Mouse (Mus musculus) naive thymus-derived CD4-positive, alpha-beta T cell, adult 2 months (primary cell): Measurements from ENCODE around the gene Gm6583.

Experiments
- DNase-seq: peaks from one replicate; pipeline ENCODE4 v3.0.0-alpha.2; 2011; ENCODE audit warnings: low read depth

Gm6583 gene

DNA sequence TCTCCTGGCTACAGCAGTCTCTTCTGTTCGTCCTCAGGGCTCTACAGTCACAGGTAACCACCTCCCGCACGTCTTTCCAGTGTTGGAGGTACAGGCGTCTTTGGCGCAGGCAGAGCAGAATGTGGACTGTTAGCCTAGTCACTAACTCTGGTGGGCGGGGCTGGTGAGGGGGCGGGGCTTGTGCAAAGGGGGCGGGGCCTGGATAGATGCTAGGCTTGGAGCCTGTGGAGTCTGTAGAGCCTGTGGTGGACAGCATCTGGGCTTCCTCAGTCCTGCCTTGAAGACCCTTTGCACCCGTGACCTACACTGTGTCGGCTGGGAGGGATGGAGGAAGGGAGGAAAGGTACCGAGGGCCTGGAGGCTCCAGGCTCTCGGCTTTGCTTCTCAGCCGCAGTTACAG is at the start of gene Gm6583:
Gene Gm6583 (minus strand): TSS at position 124 of the 400 bp plus-strand sequence.
- DNase-seq = no peak

DNA sequence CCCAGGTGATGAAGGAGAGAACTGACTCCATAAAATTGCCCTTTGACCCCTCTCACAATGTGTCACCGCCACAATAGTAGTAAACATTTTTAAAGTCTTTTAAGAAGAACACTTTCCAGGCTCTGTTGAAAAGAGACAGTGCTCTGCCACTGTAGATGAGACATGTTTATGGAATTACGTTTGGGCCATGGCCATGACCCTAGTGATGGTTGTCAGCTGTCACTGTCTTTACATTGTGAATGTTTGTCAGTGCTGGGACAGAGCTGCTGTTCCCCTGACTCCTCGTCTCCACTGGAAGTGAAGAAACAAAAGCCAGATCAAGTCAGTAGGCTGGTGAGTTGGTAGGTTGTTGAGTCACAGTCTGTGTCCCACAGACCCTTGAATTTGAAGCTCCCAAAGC is 46.6 kb upstream of the Gm6583 start:
- DNase-seq = no peak

DNA sequence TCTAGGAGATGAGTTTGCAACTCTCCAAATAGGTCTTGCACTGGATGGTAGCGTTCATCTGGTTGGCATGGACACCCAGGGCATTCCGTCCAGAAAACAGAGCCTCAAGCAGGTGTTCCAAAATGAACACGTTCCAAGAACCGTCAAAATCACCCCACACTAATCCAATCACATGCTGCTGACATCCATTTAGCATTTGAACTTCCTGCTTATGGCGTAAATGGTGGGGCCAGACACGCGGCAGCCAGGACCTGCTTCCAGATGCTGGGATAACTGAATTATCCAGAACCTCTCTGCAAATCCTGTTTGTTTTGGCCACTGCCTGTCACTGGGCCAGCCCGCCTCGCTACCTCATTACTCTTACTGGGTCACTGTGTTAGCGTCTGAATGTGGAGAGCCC is 43.5 kb upstream of the Gm6583 start:
- no peak for DNase-seq

DNA sequence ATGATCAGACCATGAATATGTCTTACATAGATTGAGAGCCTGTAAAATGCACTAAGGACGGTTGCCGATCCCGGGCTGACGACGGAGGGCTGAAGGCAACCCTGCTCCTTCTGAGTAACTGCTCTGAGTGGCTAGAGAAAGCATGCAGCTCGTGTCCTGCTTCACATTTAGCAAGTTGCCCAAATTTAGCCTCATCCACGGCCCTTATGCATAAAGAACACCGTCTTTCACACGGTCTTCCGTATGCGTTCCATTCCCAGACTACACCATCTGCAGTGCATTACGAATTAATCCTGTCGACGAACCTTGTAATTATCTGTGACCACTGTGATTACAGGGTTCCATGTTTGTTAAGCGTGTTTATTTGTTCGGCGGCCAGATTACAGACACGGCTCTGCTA is 40.2 kb upstream of the Gm6583 start:
- no peak for DNase-seq

DNA sequence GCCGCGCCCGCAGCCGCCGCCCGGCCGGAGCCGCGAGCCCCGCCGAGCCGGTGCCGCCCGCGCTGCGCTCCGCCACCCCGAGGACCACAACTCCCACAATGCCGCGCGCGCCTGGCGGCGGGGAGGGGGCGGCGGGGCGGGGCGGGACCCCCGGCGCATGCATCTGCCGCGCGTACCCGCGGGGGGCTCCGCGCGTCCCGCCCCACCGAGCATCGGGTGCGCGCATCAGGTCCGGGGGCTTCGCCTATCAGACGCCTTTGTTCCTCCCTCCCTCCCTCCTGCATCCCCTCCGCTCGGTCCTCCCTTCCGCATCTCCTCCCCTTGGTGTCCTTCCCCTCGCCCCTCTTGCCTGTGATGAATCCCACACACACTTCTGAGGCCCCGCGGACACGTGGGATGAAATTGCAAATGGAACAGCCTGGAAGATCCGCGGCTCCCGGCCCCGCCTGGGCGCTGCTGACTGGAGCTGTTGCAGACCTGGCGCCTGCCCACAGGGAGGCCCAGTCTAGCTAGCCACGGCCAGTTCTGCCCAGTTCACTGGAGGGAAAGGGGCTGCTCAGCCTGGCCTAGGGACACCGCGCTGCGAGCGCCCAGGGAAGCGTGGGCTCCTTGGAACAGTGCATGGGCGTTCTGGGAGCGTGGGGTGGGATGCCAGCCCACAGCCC is 39.1 kb upstream of the Gm6583 start, which contains the start of gene Asphd2:
Gene Asphd2 (minus strand): TSS at position 88 of the 665 bp plus-strand sequence.
- DNase-seq = no peak

DNA sequence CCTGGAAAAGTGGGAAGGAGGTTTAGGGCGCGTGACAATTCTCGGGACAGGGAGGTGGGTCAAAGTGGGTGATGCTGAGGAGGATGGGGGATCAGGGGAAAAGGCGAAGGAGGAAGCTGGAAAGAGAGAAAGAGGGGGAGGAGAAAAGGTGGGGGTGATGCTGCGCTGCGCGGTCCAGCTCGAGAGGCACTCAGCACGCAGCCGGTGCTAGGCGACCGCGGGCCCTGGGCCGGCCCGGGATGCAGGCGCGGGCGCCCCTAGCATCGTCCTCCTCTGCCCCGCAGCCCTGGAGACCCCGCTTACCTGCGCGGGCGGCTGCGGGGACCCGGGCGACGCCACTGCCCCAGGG is 38.6 kb upstream of the Gm6583 start:
- DNase-seq = no peak

DNA sequence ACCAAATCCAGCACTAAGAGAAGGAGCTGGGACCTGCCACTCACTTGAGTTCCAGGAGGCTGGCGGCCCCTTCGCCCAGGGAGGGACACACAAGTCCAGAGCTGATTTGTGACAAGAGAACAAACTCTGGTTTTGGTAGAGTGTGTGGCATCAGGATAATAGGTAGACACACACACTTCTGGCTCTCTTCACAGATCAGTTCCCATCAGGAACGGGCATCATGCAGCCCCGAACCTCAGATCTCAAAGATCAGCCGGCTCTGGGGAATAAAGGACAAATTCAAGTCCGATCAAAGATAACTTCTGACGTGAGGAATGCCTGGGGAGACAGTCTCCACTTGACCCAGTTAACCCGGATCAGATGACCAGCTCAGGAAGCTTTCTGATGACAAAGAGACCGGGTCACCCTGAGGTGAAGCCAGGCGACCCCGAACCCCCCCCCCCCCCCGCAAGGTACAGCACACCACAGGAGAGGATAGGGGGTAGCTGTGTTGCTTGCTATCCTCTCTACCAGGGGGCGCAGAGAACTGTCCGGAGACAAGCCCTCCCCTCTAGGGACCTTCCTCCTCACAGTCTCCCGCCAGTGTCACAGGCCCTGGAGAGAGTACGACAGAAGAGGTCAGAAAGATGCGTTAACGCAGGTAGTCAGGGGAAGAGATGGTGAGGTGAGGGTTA is 38.0 kb upstream of the Gm6583 start:
- DNase-seq = no peak

DNA sequence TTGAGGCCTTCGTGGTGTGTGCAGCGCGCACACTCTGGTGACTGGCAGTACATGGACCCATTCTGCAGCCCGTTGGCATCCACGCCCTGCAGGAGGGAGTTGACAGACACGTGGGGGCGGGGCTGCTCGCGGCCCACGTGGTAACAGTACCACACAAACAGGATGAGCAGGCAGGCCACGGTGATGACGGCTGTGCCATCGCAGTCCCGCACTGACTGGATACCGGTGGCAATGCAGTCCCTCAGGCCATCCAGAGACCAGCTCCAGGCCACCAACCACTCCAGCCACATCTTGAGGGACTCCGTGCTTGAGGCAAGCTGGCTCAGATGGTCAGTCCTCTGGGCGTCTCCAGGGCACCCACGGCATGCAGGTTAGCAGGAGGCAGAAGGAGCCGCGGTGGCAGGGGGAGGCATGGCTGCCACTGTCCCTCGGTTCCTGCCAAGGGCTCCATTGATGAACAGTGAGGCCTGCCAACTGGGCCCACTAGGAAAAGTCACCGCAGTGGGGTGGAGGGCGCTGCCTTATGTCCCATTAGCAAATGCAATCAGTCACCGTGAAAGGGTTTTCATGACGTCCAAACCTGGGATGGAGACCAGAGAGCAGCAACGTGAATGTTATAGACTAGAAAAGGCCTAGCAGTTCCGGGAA is 36.0 kb upstream of the Gm6583 start:
- DNase-seq = peak; percentile 22

DNA sequence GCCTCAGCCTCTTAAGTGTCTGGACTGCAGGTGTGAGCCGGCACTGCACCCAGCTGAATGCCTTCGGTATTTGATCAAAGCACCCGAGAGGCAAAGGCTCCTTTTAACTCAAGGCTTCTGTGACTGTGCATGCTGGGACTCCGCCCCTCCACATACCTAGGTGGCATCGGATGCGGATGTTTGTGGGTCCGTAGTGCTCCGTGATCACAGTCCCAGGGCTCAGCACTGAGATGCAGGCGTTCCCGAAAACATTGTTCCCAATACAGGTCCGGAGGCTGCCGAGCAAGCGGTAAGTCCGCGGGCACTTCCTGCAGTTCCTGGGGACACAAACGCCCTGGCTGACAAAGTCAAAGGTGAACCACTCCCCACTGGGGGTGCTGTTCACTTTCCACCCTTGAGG is 35.2 kb upstream of the Gm6583 start:
- peak; percentile 27 for DNase-seq

DNA sequence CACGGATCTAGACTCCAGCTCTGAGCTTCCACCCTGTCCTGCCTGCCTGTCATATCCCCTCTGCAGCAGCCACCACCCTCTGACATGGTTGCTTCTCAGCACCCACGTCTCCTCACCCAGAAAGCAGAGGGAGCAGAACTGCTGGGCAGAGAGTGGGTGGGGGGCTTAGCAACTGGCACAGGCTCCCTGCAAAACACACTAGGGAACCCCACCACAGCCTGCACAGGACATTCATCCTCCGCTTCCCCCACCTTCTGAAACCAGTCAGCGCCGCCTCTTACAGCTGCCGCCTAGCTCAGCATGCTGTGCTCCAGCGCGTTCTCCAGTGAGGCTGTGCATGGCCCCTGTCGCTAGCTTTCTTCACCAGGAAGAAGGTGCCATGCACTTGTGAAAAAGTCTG is 33.5 kb upstream of the Gm6583 start:
- no peak for DNase-seq

DNA sequence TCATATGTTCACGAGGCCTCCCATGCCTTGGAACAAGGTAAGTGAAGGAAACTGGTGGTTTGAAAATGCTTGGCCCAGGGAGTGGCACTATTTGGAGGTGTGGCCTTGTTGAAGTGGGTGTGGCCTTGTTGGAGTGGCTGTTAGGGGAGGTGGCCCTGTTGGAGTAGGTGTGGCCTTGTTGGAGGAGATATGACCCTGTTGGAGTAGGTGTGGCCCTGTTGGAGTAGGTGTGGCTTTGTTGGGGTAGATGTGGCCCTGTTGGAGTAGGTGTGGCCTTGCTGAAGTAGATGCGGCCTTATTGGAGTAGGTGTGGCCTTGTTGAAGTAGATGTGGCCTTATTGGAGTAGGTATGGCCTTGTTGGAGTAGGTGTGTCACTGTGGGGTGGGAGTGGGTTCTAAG is 30.1 kb upstream of the Gm6583 start:
- DNase-seq = no peak

DNA sequence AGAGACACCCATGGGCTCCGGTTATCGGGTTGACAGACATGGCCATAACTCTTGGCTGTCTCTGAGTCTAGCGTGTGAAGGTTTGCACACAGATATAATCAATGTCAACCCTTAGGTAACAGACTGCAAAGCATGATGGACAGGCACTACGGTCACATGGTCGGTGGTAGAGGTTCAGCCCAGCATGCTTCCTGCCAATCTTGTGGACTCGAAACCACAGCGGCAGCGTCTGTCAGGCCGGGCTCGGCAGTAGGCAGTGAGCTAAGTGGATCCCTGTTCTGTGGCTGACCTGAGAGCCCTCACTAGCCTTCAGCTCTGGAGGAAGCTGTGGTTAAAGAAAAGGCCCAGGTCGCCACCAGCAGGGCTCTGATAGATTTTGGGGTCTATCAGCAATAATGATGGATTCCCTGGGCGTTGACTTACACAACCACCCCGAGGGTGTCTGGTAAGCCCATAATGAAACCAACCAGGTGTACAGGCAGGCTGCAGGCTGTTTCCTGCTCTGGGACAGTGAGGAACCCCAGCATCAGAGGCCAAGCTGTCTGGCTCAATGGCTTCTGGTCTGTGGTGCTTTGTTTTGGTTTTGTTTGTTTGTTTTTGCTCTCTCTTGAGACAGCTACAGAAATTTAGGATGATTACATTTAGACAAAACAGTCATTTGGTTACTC is 29.1 kb upstream of the Gm6583 start:
- DNase-seq = peak; percentile 18

DNA sequence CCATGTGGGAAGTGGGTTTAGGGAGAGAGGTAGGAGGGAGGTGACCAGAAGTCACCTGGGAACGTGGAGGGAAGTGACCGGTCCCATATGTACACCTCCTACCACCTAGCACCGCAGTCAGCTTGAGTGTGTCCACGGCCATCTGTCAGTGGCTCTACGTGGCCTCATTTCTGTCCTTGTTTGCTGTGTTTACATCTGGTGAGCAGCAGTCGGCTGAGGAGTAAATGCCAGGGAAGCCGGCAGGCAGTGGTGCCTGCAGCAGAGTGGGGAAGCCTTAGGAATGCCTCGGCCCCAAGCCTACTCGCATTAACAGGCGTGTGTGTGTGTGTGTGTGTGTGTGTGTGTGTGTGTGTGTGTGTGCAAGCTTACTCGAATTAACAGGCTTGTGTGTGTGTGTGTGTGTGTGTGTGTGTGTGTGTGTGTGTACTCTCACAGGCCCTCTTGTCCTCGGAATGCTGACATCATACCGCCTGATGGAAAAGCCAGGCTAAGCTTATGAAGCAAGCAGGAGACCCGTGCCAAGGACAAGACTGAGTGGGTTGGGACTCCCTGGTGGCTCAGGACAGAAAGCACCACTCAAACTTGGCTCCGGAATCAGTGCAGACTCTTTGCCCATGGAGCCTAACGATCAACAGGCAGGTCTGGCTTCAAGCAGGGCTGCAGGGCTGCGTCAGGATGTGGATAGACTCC is 27.0 kb upstream of the Gm6583 start:
- no peak for DNase-seq

DNA sequence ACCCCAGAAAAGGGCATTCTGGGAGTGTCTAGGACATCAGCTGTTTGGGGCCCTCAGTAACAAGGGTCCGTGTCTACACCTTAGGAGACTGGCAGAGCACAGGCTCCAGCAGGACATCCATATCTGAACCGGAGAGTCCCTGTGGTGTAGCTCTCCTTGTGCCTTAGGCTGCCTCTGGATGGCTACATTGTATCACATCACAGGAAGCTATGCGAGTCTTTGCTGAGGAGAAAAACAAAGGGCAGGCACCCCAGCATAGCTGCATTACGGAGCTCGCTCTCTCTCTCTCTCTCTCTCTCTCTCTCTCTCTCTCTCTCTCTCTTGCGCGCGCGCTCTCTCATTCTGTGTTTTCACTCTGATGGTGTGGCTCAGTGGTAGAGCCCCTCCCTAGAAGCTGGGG is 26.2 kb upstream of the Gm6583 start:
- no peak for DNase-seq

DNA sequence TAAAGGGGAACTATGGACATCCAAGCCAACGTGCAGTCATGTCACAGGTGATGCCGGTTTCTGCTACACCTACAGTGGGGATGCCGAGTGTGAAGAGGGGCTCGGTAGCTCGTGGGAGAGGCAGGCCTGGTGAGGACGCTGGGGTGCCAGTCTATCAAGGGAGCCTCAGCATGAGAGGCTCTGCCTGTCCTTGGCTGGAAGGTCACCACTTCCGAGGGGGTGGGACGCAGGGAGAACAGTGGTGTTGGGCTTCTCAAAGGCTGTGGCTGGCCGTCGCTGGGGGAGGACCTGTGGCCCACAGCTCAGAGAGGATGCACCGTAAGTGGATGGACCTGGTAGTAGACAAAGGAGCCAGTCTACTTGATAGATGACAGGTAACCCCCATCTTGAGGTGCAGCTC is 25.3 kb upstream of the Gm6583 start:
- DNase-seq = no peak

DNA sequence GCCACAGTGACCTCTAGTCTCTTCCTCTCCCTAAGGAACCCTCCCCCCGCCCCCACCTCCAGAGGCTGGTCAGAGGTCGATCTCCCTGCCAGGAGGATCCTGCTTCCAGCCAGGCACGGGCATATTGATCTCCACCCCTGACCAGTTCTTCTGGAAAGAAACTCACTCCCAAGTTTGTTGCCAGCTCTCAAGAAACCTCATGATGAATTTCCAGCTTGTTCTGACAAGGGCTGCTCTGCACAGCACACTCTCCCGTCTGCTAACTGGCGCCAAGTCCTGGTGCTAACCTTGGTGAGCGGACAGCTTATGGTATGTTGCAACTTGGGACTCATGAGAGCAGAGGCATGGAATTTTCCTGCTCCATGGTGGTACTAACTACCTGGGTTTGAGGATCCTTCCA is 22.9 kb upstream of the Gm6583 start:
- DNase-seq = no peak

DNA sequence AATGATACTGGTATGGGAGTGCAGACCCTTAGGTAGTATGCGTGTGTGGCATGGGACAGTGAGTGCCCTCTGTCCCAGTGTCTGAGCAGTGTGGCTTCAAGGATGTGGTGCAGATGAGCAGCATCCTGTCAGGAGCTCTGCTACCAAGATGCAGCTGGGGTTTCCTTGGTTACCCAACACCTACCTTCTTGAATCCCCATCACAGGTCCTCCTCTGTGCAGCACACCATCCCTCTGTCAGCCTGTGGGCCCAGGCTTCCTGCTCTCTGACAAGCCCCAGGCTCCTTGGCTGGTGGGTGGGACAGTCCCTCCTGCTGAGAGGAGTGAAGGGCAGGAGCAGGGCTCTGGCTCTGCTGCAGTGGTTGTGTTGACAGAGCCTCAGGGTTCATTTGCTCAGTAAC is 21.5 kb upstream of the Gm6583 start:
- DNase-seq = no peak

DNA sequence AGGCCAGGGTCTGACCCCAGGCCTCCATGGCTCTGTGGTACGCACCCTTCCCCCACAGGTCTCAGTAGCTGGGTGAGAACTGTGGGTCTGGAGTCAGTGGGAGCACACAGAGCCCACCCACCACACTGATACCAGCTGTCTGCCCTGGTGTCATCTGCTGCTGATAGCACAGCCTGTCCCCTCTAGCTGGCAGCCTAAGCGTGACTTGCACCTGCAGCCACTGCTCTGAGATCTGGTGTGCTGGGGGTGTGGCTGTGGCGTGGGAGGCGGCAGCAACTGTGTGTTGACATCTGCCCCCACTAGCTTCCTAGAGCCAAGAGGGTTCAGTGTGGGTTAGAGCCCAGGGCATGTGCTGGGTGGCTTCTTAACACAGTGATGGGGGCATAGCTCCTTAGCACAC is 20.3 kb upstream of the Gm6583 start:
- DNase-seq = no peak

DNA sequence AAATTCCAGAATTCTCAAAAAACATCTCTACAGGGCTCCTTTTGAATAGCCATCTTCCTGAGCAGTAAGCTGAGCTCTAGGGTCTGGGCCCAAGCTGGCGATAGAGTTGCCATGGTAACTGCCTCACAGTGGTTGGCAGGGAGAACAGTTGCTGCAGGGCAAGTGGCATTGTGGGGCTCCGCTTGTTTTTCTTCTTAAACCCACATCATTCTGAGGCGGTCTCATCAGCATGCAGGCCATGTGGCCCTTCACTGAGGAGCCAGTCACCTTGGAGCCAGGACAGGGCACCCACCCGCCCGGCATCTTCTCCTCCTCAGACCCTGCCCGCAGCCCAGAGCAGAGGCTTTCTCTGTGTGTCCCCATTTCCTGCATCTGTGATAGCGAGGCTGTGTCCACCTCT is 16.1 kb upstream of the Gm6583 start:
- no peak for DNase-seq

DNA sequence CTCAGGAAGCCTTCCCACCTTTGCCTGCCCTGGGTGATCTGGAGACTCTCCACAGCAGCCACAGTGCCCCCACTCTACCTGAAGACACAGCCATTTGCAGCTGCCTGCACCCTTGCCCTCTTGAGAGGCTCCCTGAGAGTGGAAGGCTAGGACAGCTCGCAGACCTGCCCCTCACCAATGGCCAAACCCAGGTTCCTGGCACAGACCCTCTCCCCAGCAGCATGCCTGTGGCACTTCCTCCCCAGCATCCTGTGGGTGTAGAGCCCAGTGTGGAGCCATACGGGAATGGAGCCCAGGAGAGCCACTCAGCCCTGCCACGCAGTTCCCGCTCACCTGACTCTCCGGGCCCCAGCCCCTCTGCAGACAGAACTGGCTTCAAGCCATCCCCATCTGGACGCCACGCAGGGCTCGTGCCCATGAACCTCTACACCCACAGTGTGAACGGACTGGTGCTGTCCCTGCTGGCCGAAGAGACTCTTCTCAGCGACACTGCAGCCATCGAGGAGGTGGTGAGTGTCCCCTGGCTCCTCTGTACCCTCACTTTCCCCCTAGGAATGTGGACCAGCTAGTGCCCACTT is 14.5 kb upstream of the Gm6583 start:
- DNase-seq = no peak

DNA sequence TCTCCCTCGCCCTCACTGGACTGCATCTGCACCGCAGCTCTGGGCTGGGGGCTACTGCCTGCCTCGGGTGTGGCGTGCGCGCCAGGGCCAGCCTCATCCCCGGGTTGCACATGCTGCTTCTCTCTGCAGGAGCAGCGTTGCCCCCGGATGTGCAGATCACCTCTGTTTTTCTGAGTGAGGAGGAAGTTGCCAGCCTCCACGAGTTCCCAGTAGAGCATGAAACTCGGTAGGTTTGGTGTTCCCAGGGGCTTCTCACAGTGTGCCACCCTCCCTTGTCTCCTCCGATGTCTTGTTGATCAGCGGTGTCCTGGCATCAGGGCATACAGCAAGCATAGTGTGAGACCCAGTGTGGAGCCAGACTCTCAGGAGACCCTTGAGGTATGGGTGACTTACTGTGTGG is 13.5 kb upstream of the Gm6583 start:
- no peak for DNase-seq

DNA sequence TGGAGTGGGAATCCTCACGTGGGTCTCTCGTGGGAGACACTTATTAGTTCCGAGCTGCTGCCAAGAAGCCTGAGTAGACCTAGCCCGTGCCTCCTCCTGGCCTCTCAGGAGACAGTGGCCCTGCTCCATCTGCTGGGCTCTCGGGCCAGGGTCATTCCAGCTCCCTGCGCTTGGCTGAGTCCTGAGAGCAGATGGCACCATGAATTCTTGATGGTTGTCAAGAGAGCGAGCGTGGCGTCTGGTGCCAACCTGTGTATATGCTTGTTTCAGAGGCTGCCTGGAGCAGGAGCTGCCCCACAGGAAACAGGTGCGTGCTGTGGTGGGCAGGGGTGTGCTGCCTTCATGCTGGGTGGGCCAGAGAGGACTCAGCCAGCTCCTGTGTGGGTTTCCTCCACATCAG is 12.8 kb upstream of the Gm6583 start:
- DNase-seq = no peak
